Comparison of ENCODE assay signal across 8 mouse cellular contexts in the genomic region with DNA sequence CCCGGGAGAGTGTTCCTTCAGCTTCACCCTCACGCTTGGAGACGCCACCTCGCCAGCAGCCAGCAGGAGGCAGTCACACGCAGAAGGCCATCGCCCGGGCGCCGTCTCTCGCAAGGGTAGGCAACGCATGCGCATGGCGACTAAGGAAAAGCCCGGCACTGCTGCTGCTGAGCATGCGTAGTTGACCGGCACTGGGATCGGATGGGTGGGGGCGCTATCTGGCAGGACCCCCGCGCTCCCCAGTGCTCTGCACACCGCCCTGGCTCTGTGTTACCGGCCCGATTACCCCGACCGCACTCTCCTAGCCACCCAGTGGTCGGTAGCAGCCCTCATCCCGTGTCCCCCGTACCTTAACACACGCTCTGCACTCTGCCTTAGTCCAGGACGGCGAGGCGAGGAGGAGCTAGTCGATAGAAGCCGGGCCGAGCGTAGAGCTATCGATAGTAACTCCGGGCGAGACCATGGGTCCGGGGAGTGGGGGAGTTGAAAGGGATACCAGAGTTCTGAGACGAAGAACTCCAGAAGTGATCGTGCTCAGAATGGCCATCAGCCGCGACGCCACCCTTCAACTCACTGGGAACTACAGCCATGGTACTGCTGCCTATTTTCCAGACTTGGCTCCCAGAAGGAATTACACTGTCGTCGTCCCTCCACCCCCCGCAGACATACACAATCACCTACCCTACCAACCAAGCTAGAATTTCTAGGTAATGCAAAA. TPM values are rescaled to one million over a fixed set of nuclear protein-coding genes. Genes with fewer than 3 reads are reported as not detected.
DNase-seq lines count a peak whose midpoint lies in the region; ATAC-seq and TF ChIP-seq lines count a peak whose summit lies in the region.

A gene (minus strand): TSS at position 416 of the 718 bp plus-strand sequence.

- no peaks in the 10 kb centered on the region for H3K27me3 ChIP-seq in embryonic facial prominence, embryonic 13.5 days
- no peaks in the 10 kb centered on the region for H3K27me3 ChIP-seq in heart, adult 2 months (ENCODE audit: control insufficient read depth, insufficient read depth, low read length)
- H3K27me3 ChIP-seq in limb, embryonic 13.5 days = no peaks in the 10 kb centered on the region
- H3K27me3 ChIP-seq in midbrain, embryonic 16.5 days (ENCODE audit: control insufficient read depth, insufficient read depth, low read depth, low read length) = no peaks in the 10 kb centered on the region

- H3K36me3 ChIP-seq in embryonic facial prominence, embryonic 13.5 days = peaks cover 34% of the 10 kb centered on the region
- H3K36me3 ChIP-seq in heart, adult 2 months (ENCODE audit: control insufficient read depth, insufficient read depth, low read length) = no peaks in the 10 kb centered on the region
- H3K36me3 ChIP-seq in limb, embryonic 13.5 days = peaks cover 40% of the 10 kb centered on the region
- peaks cover 22% of the 10 kb centered on the region for H3K36me3 ChIP-seq in midbrain, embryonic 16.5 days (ENCODE audit: control insufficient read depth, insufficient read depth, low read length)

- peak; percentile 87 for ATAC-seq in embryonic facial prominence, embryonic 13.5 days (ENCODE audit: insufficient number of reproducible peaks, insufficient read depth, low FRiP score, low TSS enrichment, low read depth)
- peak; percentile 94 for ATAC-seq in limb, embryonic 13.5 days (ENCODE audit: low FRiP score, low read depth)
- ATAC-seq in midbrain, embryonic 16.5 days = peak; percentile 91

- peak within 1 kb of the TSS; percentile 76 for H3K4me3 ChIP-seq in embryonic facial prominence, embryonic 13.5 days
- H3K4me3 ChIP-seq in heart, adult 2 months = peak within 1 kb of the TSS; percentile 67
- peak within 1 kb of the TSS; percentile 76 for H3K4me3 ChIP-seq in limb, embryonic 13.5 days
- peak within 1 kb of the TSS; percentile 80 for H3K4me3 ChIP-seq in midbrain, embryonic 16.5 days (ENCODE audit: low read depth, low read length)

- intact Hi-C loops in heart, adult 2 months (cut with DNase I) = loop anchor here (1.0 to 5.0 kb wide), 4 partner anchors 9 to 188 kb away; a partner anchor contains a TSS

- WGBS in embryonic facial prominence, embryonic 13.5 days = under 1% methylated on average over 48 of the region's 48 CpGs
- under 1% methylated on average over 48 of the region's 48 CpGs for WGBS in heart, adult 2 months
- WGBS in limb, embryonic 13.5 days = under 1% methylated on average over 48 of the region's 48 CpGs
- under 1% methylated on average over 48 of the region's 48 CpGs for WGBS in midbrain, embryonic 16.5 days

- 0 out of 2 replicates have a peak, but pooled peaks have one; percentile 79 for TF ChIP-seq EP300 in heart, adult 2 months (IDR thresholded peaks at IDR 0.05; ENCODE audit: insufficient read depth, low read depth, low read length)

- peak; percentile 96 for TF ChIP-seq CTCF in heart, adult 2 months (IDR thresholded peaks at IDR 0.05)

- H3K4me1 ChIP-seq in embryonic facial prominence, embryonic 13.5 days = peaks cover 30% of the 10 kb centered on the region
- peaks cover 4% of the 10 kb centered on the region for H3K4me1 ChIP-seq in heart, adult 2 months (ENCODE audit: control insufficient read depth, insufficient read depth, low read length)
- H3K4me1 ChIP-seq in limb, embryonic 13.5 days = peaks cover 25% of the 10 kb centered on the region
- H3K4me1 ChIP-seq in midbrain, embryonic 16.5 days (ENCODE audit: control insufficient read depth, insufficient read depth, low read length) = peaks cover 10% of the 10 kb centered on the region

- H3K9me3 ChIP-seq in embryonic facial prominence, embryonic 13.5 days = no peaks in the 10 kb centered on the region
- H3K9me3 ChIP-seq in limb, embryonic 13.5 days = no peaks in the 10 kb centered on the region
- no peaks in the 10 kb centered on the region for H3K9me3 ChIP-seq in midbrain, embryonic 16.5 days (replicated peaks; ENCODE audit: control insufficient read depth, low read length, poor library complexity, severe bottlenecking)

- peak within 1 kb of the TSS; percentile 91 for H3K9ac ChIP-seq in embryonic facial prominence, embryonic 13.5 days
- H3K9ac ChIP-seq in heart, adult 2 months (ENCODE audit: low read depth, low read length) = peak within 1 kb of the TSS; percentile 97
- H3K9ac ChIP-seq in limb, embryonic 13.5 days = peak within 1 kb of the TSS; percentile 83
- peak within 1 kb of the TSS; percentile 90 for H3K9ac ChIP-seq in midbrain, embryonic 16.5 days (ENCODE audit: low read depth, low read length)

- peak within 1 kb of the TSS; percentile 71 for H3K4me2 ChIP-seq in embryonic facial prominence, embryonic 13.5 days
- H3K4me2 ChIP-seq in limb, embryonic 13.5 days (replicated peaks) = peak within 1 kb of the TSS; percentile 77
- H3K4me2 ChIP-seq in midbrain, embryonic 16.5 days (ENCODE audit: low read length) = peak within 1 kb of the TSS; percentile 73

- H3K27ac ChIP-seq in embryonic facial prominence, embryonic 13.5 days = peak within 1 kb of the TSS; percentile 97
- H3K27ac ChIP-seq in heart, adult 2 months = peak within 1 kb of the TSS; percentile 94
- peak within 1 kb of the TSS; percentile 96 for H3K27ac ChIP-seq in limb, embryonic 13.5 days
- peak within 1 kb of the TSS; percentile 99 for H3K27ac ChIP-seq in midbrain, embryonic 16.5 days (ENCODE audit: low read length)

- no peaks in the 10 kb centered on the region for H3K79me2 ChIP-seq in heart, adult 2 months (replicated peaks; ENCODE audit: control insufficient read depth, insufficient read depth, low read length)

- DNase-seq in 3134 (ENCODE audit: extremely low read depth, insufficient read length, low spot score) = peak; percentile 97
- peak; percentile 98 for DNase-seq in adrenal gland, postnatal 36 days
- peak; percentile 97 to 98 for DNase-seq in heart, adult 2 months
- peak; percentile 95 to 97 for DNase-seq in kidney, adult 8-10 months
- peak; percentile 99 for DNase-seq in spleen, postnatal 10 days (ENCODE audit: low spot score in 2 of 2)

- peak; percentile 91 for TF ChIP-seq POLR2A in heart, adult 2 months (IDR thresholded peaks at IDR 0.05; ENCODE audit: insufficient read depth, low read depth, low read length)

RNA-seq across cellular contexts. Expression of the gene that starts here (rescaled TPM):
- 10 to 100 TPM; 22.8 to 24.3 TPM for total RNA-seq in adrenal gland, postnatal 36 days (2021)
- 32.5 and 33.2 TPM in 2 replicates for polyA plus RNA-seq in embryonic facial prominence, embryonic 13.5 days (2015; fragmentation: Nextera tagmentation; extraction: Ambion mirVana)
- total RNA-seq in heart, adult 2 months (2021) = 10 to 100 TPM in 1 of 2 experiments, 1 to 10 TPM in 1; 8.5 to 10.7 TPM
- 28.1 and 42.0 TPM in 2 replicates for polyA plus RNA-seq in heart, adult 2 months (2012; rRNA removed)
- 33.1 and 35.6 TPM in 2 replicates for polyA plus RNA-seq in limb, embryonic 13.5 days (2015; fragmentation: Nextera tagmentation; extraction: Ambion mirVana)
- 36.5 and 37.2 TPM in 2 replicates for polyA plus RNA-seq in midbrain, embryonic 16.5 days (2015; fragmentation: Nextera tagmentation; extraction: Ambion mirVana)

Comparison
In these comparisons a context has a peak if more than half of its experiments do, and no peak if none do; other contexts are left out.
1. Peak in every context shown above with its lines: DNase-seq, ATAC-seq, H3K4me3 ChIP-seq and H3K27ac ChIP-seq.